In the genomic region with DNA sequence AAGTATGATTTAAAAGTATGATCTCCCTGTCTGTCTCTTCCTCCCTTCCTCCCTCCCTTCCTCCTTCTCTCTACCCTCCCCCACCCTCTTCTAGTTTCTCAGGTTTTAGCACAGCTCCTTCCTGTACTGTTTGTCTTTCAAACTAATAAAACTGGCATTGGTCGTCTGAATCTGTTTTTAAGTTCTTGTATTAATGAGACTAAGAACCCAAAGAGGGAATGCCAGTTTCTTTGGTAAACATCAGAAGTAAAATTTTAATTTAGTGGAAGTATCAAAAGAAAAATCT, we compare ENCODE assay signal across 9 mouse cellular contexts. TPM values are rescaled to one million over a fixed set of nuclear protein-coding genes. Genes with fewer than 3 reads are reported as not detected.
DNase-seq lines count a peak whose midpoint lies in the region; ATAC-seq and TF ChIP-seq lines count a peak whose summit lies in the region.
"Had no signal": no experiment of that assay in that cellular context is flagged by ENCODE, and none has a peak within 500 bp of the region (broad histone marks: within the 10 kb centered on the region; RNA-seq: fewer than 3 reads in every experiment).

No protein-coding gene starts in this region.

- no peaks in the 10 kb centered on the region for H3K36me3 ChIP-seq in forebrain, embryonic 15.5 days
- no peaks in the 10 kb centered on the region for H3K36me3 ChIP-seq in liver, embryonic 16.5 days (ENCODE audit: control insufficient read depth, insufficient read depth)

- H3K27me3 ChIP-seq in forebrain, embryonic 15.5 days: no peaks in the 10 kb centered on the region
- no peaks in the 10 kb centered on the region for H3K27me3 ChIP-seq in liver, embryonic 16.5 days (ENCODE audit: control insufficient read depth, insufficient read depth, low read depth, low read length)

- no peaks in the 10 kb centered on the region for H3K9me3 ChIP-seq in forebrain, embryonic 15.5 days
- H3K9me3 ChIP-seq in liver, embryonic 16.5 days (replicated peaks; ENCODE audit: control insufficient read depth, low read length): no peaks in the 10 kb centered on the region

- no peak for TF ChIP-seq CTCF in gastrocnemius, adult 2 months (IDR thresholded peaks at IDR 0.05)
- TF ChIP-seq CTCF in left cerebral cortex, adult 2 months (IDR thresholded peaks at IDR 0.05): no peak

- intact Hi-C loops in gastrocnemius, adult 2 months (cut with DNase I): loop anchor here (5.0 kb wide), 1 partner anchor 1545 kb away; a partner anchor contains a TSS
- intact Hi-C loops in left cerebral cortex, adult 2 months (cut with DNase I): loop anchor here (2.0 to 10.0 kb wide), 3 partner anchors 34 to 1802 kb away; a partner anchor contains a TSS

- WGBS in forebrain, embryonic 15.5 days: 3% methylated on average over 1 of the region's 1 CpGs
- WGBS in liver, embryonic 16.5 days (ENCODE audit: insufficient replicate concordance): 13% methylated on average over 1 of the region's 1 CpGs

- ATAC-seq in forebrain, embryonic 15.5 days (replicated peaks): no peak
- no peak for ATAC-seq in liver, embryonic 16.5 days (ENCODE audit: low read depth)

- peak overlapping the region; percentile 85 for H3K4me3 ChIP-seq in gastrocnemius, adult 2 months
- peak overlapping the region; percentile 47 for H3K4me3 ChIP-seq in forebrain, embryonic 15.5 days
- H3K4me3 ChIP-seq in liver, embryonic 16.5 days (ENCODE audit: low read depth, low read length): peak overlapping the region; percentile 46
- no peak overlapping the region for H3K4me3 ChIP-seq in left cerebral cortex, adult 2 months

- H3K9ac ChIP-seq in forebrain, embryonic 15.5 days (replicated peaks): peak overlapping the region; percentile 27
- peak overlapping the region; percentile 59 for H3K9ac ChIP-seq in liver, embryonic 16.5 days (ENCODE audit: low read depth, low read length)

- peaks cover 43% of the 10 kb centered on the region for H3K4me1 ChIP-seq in forebrain, embryonic 15.5 days
- H3K4me1 ChIP-seq in liver, embryonic 16.5 days (ENCODE audit: control insufficient read depth, low read depth, low read length): peaks cover 23% of the 10 kb centered on the region

- no peak for DNase-seq in gastrocnemius, adult 2 months
- no peak for DNase-seq in gastrocnemius, postnatal 4 days (ENCODE audit: low spot score in 2 of 2)
- peak; percentile 19 for DNase-seq in A20 (ENCODE audit: low read depth, low spot score)
- DNase-seq in left cerebral cortex, adult 2 months (ENCODE audit: extremely low spot score in 1 of 2, low spot score in 2 of 2): no peak
- no peak for DNase-seq in cerebellum, postnatal 4 days (ENCODE audit: low spot score in 2 of 2)
- no peak for DNase-seq in adrenal gland, postnatal 36 days
- DNase-seq: spleen, adult 18-20 months had no signal

- H3K27ac ChIP-seq in gastrocnemius, adult 2 months: peak overlapping the region; percentile 95
- peak overlapping the region; percentile 97 for H3K27ac ChIP-seq in forebrain, embryonic 15.5 days (replicated peaks)
- peak overlapping the region; percentile 90 for H3K27ac ChIP-seq in liver, embryonic 16.5 days (ENCODE audit: low read length)
- H3K27ac ChIP-seq in left cerebral cortex, adult 2 months: no peak overlapping the region

- peak overlapping the region; percentile 77 for H3K4me2 ChIP-seq in forebrain, embryonic 15.5 days (replicated peaks)
- peak overlapping the region; percentile 66 for H3K4me2 ChIP-seq in liver, embryonic 16.5 days (ENCODE audit: low read depth, low read length)

RNA-seq across cellular contexts. Expression of a gene that starts 5.5 kb away (rescaled TPM):
- total RNA-seq in gastrocnemius, adult 2 months (2021): 10 to 100 TPM; 31.0 to 36.0 TPM
- 100 to 1,000 TPM; 302 to 338 TPM for total RNA-seq in gastrocnemius, postnatal 4 days (2021)
- polyA plus RNA-seq in forebrain, embryonic 15.5 days (2015; fragmentation: Nextera tagmentation; extraction: Ambion mirVana): 76.0 and 88.6 TPM in 2 replicates
- polyA plus RNA-seq in liver, embryonic 16.5 days (2015; fragmentation: Nextera tagmentation; extraction: Ambion mirVana): 126 and 155 TPM in 2 replicates
- total RNA-seq in left cerebral cortex, adult 2 months (2021): 100 to 1,000 TPM; 141 to 157 TPM
- 100 to 1,000 TPM; 159 to 164 TPM for total RNA-seq in adrenal gland, postnatal 36 days (2021)

RNA-seq across cellular contexts. Expression of a gene that starts 11.3 kb away (rescaled TPM):
- 1 to 10 TPM; 2.0 to 3.0 TPM for total RNA-seq in gastrocnemius, adult 2 months (2021)
- 10 to 100 TPM; 55.2 to 69.3 TPM for total RNA-seq in gastrocnemius, postnatal 4 days (2021)
- 4.5 and 5.1 TPM in 2 replicates for polyA plus RNA-seq in forebrain, embryonic 15.5 days (2015; fragmentation: Nextera tagmentation; extraction: Ambion mirVana)
- polyA plus RNA-seq in liver, embryonic 16.5 days (2015; fragmentation: Nextera tagmentation; extraction: Ambion mirVana): 6.6 and 7.7 TPM in 2 replicates
- total RNA-seq in left cerebral cortex, adult 2 months (2021): 1 to 10 TPM; 6.9 to 9.9 TPM
- total RNA-seq in adrenal gland, postnatal 36 days (2021): 1 to 10 TPM; 7.4 TPM

RNA-seq across cellular contexts. Expression of a gene that starts 12.7 kb away (rescaled TPM):
- total RNA-seq in gastrocnemius, adult 2 months (2021): 1 to 10 TPM; 1.0 to 1.3 TPM
- 10 to 100 TPM; 51.6 to 79.2 TPM for total RNA-seq in gastrocnemius, postnatal 4 days (2021)
- polyA plus RNA-seq in forebrain, embryonic 15.5 days (2015; fragmentation: Nextera tagmentation; extraction: Ambion mirVana): 1.5 and 2.0 TPM in 2 replicates
- 2.2 and 3.8 TPM in 2 replicates for polyA plus RNA-seq in liver, embryonic 16.5 days (2015; fragmentation: Nextera tagmentation; extraction: Ambion mirVana)
- 1 to 10 TPM; 3.8 to 9.0 TPM for total RNA-seq in left cerebral cortex, adult 2 months (2021)
- total RNA-seq in adrenal gland, postnatal 36 days (2021): 10 to 100 TPM in 1 of 2 experiments, 1 to 10 TPM in 1; 8.1 to 13.6 TPM

RNA-seq across cellular contexts. Expression of a gene that starts 12.9 kb away (rescaled TPM):
- 1 to 10 TPM; 3.6 to 3.8 TPM for total RNA-seq in gastrocnemius, adult 2 months (2021)
- 100 to 1,000 TPM; 240 to 292 TPM for total RNA-seq in gastrocnemius, postnatal 4 days (2021)
- 1.6 and 2.9 TPM in 2 replicates for polyA plus RNA-seq in forebrain, embryonic 15.5 days (2015; fragmentation: Nextera tagmentation; extraction: Ambion mirVana)
- 3.7 and 5.9 TPM in 2 replicates for polyA plus RNA-seq in liver, embryonic 16.5 days (2015; fragmentation: Nextera tagmentation; extraction: Ambion mirVana)
- 10 to 100 TPM; 19.7 to 24.1 TPM for total RNA-seq in left cerebral cortex, adult 2 months (2021)
- 10 to 100 TPM; 34.6 to 44.5 TPM for total RNA-seq in adrenal gland, postnatal 36 days (2021)

RNA-seq across cellular contexts. Expression of a gene that starts 15.7 kb away (rescaled TPM):
- 1 to 10 TPM; 2.9 to 7.6 TPM for total RNA-seq in gastrocnemius, adult 2 months (2021)
- total RNA-seq in gastrocnemius, postnatal 4 days (2021): 100 to 1,000 TPM; 491 to 581 TPM
- polyA plus RNA-seq in forebrain, embryonic 15.5 days (2015; fragmentation: Nextera tagmentation; extraction: Ambion mirVana): 4.7 and 5.6 TPM in 2 replicates
- polyA plus RNA-seq in liver, embryonic 16.5 days (2015; fragmentation: Nextera tagmentation; extraction: Ambion mirVana): 10.6 and 13.5 TPM in 2 replicates
- 10 to 100 TPM; 68.0 to 71.2 TPM for total RNA-seq in left cerebral cortex, adult 2 months (2021)
- total RNA-seq in adrenal gland, postnatal 36 days (2021): 100 to 1,000 TPM; 105 to 116 TPM

Comparison
In these comparisons a context has a peak if more than half of its experiments do, and no peak if none do; other contexts are left out.
1. RNA of a gene that starts 11.3 kb away (total RNA-seq): 55.2 to 69.3 TPM in gastrocnemius, postnatal 4 days; 6.9 to 9.9 TPM in left cerebral cortex, adult 2 months, 7.4 TPM in adrenal gland, postnatal 36 days and 2.0 to 3.0 TPM in gastrocnemius, adult 2 months; every median in the first group is over 4 times any median in the second.